Mouse (Mus musculus): ENCODE results near the gene Cdh4. TPM values are rescaled to one million over a fixed set of nuclear protein-coding genes. Genes with fewer than 3 reads are reported as not detected.

Gene Cdh4
- polyA plus RNA-seq, 1 experiment from 2014 or later = 3.7 TPM

DNA sequence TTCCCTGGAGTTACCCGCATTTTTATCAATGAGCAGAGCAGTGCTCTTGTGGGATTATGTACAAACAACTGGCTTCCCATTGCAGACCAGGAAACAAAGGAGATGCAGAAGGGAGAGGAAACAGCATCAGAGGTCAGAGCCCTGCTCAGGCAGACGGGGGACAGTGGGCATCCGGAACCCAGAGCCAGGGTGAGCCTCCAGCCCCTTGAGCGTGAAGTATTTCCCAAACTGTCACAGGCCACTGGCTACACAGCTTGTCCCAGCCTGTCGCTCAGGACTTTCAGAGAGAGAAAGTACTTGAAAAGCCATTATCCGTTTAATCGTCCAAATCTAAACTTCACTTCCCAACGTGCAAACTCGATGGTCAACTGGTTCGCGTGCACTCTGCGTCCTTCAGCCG, 142.4 kb downstream of the Cdh4 start:
- WGBS = 52% methylated on average over 13 of the region's 13 CpGs
- no peak overlapping the region for H3K4me3 ChIP-seq (ENCODE audit: low read depth, low read length)
- H3K9me3 ChIP-seq (replicated peaks; ENCODE audit: control insufficient read depth, low read length) = no peaks in the 10 kb centered on the region
- no peaks in the 10 kb centered on the region for H3K36me3 ChIP-seq (replicated peaks; ENCODE audit: control insufficient read depth, insufficient read depth, low read depth, low read length)
- no peak overlapping the region for H3K9ac ChIP-seq (replicated peaks; ENCODE audit: low read length)
- H3K4me2 ChIP-seq (ENCODE audit: low read depth, low read length) = no peak overlapping the region
- no peaks in the 10 kb centered on the region for H3K27me3 ChIP-seq (ENCODE audit: control insufficient read depth, insufficient read depth, low read length)
- no peak overlapping the region for H3K27ac ChIP-seq (replicated peaks; ENCODE audit: low read depth, low read length)
- ATAC-seq (replicated peaks; ENCODE audit: insufficient number of reproducible peaks, low FRiP score, low TSS enrichment, low read depth) (no peak), DNase-seq (ENCODE audit: low spot score) (no peak)
- H3K4me1 ChIP-seq (ENCODE audit: control insufficient read depth, insufficient read depth, low read length) = no peaks in the 10 kb centered on the region

DNA sequence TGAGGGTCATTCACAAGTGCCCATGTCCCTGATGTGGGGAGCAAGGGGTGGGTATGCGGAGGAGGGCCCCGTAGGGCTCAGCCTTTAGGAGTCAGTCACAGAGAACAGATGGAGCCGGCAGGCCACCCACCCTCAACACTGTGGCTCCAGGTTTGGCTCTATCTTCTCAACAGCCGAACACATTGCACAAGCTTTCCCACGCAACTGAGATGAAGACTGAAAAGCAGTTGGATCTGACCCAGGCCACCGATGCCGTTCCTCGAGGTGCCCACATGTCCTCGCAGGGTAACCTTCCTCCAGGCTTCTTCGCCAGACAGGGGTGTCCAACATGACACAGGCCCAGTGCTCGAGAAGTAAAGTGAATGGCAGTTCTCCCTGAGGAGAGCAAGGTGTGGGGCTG, 144.2 kb downstream of the Cdh4 start:
- H3K9me3 ChIP-seq (replicated peaks; ENCODE audit: control insufficient read depth, low read length) = no peaks in the 10 kb centered on the region
- ATAC-seq (replicated peaks; ENCODE audit: insufficient number of reproducible peaks, low FRiP score, low TSS enrichment, low read depth) (no peak), DNase-seq (ENCODE audit: low spot score) (no peak)
- H3K27me3 ChIP-seq (ENCODE audit: control insufficient read depth, insufficient read depth, low read length) = no peaks in the 10 kb centered on the region
- no peaks in the 10 kb centered on the region for H3K4me1 ChIP-seq (ENCODE audit: control insufficient read depth, insufficient read depth, low read length)
- no peak overlapping the region for H3K4me3 ChIP-seq (ENCODE audit: low read depth, low read length)
- no peak overlapping the region for H3K4me2 ChIP-seq (ENCODE audit: low read depth, low read length)
- WGBS = 87% methylated on average over 11 of the region's 11 CpGs
- H3K9ac ChIP-seq (replicated peaks; ENCODE audit: low read length) = no peak overlapping the region
- no peaks in the 10 kb centered on the region for H3K36me3 ChIP-seq (replicated peaks; ENCODE audit: control insufficient read depth, insufficient read depth, low read depth, low read length)
- no peak overlapping the region for H3K27ac ChIP-seq (replicated peaks; ENCODE audit: low read depth, low read length)

DNA sequence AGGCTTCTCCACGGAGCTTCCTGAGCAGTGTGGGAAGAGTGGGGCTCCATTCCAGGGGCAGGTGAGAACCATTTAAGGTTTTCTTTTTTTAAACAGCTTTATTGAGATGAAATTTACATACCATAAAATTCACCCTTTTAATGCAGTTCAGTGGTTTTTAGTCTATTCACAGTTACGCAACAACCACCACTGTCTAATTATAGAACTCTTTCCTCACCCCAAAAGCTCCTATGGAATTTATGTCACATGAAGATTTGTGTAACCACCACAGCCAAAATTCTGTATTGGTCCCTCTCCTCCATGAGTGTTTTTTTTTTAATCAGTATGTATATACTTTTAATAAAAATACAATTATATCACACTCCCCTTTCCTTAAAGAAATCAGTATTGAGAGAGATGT, 144.8 kb downstream of the Cdh4 start:
- no peaks in the 10 kb centered on the region for H3K27me3 ChIP-seq (ENCODE audit: control insufficient read depth, insufficient read depth, low read length)
- no peaks in the 10 kb centered on the region for H3K9me3 ChIP-seq (replicated peaks; ENCODE audit: control insufficient read depth, low read length)
- ATAC-seq (replicated peaks; ENCODE audit: insufficient number of reproducible peaks, low FRiP score, low TSS enrichment, low read depth) = no peak
- H3K4me3 ChIP-seq (ENCODE audit: low read depth, low read length) = no peak overlapping the region
- H3K4me1 ChIP-seq (ENCODE audit: control insufficient read depth, insufficient read depth, low read length) = no peaks in the 10 kb centered on the region
- H3K4me2 ChIP-seq (ENCODE audit: low read depth, low read length) = no peak overlapping the region
- DNase-seq (ENCODE audit: low spot score) = no peak
- no peaks in the 10 kb centered on the region for H3K36me3 ChIP-seq (replicated peaks; ENCODE audit: control insufficient read depth, insufficient read depth, low read depth, low read length)
- WGBS = 85% methylated on average over 2 of the region's 2 CpGs
- H3K27ac ChIP-seq (replicated peaks; ENCODE audit: low read depth, low read length) = no peak overlapping the region
- H3K9ac ChIP-seq (replicated peaks; ENCODE audit: low read length) = no peak overlapping the region

DNA sequence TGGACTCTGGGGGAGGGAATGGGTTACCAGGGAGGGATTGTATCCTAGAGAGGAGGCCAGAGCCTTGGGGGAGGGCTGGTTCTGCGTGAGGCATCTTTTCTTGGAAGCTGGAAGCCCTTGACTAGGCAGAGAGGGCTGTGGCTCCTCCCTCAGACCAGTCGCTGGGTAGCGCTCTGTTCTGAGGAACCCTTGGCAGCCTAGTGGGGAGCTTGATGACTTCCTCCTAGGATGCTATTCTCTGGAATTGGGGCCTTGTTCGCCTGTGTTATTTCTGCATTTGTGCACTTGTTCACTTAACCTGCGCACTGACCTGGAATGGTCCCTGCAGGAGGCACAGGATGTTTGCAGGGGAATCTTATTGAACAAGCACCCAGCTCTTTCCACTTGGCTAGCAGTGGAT, 149.4 kb downstream of the Cdh4 start:
- H3K4me1 ChIP-seq (ENCODE audit: control insufficient read depth, insufficient read depth, low read length) = no peaks in the 10 kb centered on the region
- WGBS = 60% methylated on average over 5 of the region's 5 CpGs
- no peak overlapping the region for H3K27ac ChIP-seq (replicated peaks; ENCODE audit: low read depth, low read length)
- no peaks in the 10 kb centered on the region for H3K36me3 ChIP-seq (replicated peaks; ENCODE audit: control insufficient read depth, insufficient read depth, low read depth, low read length)
- DNase-seq (ENCODE audit: low spot score) = no peak
- H3K27me3 ChIP-seq (ENCODE audit: control insufficient read depth, insufficient read depth, low read length) = no peaks in the 10 kb centered on the region
- no peak overlapping the region for H3K4me2 ChIP-seq (ENCODE audit: low read depth, low read length)
- H3K9me3 ChIP-seq (replicated peaks; ENCODE audit: control insufficient read depth, low read length) = no peaks in the 10 kb centered on the region
- ATAC-seq (replicated peaks; ENCODE audit: insufficient number of reproducible peaks, low FRiP score, low TSS enrichment, low read depth) = no peak
- H3K4me3 ChIP-seq (ENCODE audit: low read depth, low read length) = no peak overlapping the region
- no peak overlapping the region for H3K9ac ChIP-seq (replicated peaks; ENCODE audit: low read length)

DNA sequence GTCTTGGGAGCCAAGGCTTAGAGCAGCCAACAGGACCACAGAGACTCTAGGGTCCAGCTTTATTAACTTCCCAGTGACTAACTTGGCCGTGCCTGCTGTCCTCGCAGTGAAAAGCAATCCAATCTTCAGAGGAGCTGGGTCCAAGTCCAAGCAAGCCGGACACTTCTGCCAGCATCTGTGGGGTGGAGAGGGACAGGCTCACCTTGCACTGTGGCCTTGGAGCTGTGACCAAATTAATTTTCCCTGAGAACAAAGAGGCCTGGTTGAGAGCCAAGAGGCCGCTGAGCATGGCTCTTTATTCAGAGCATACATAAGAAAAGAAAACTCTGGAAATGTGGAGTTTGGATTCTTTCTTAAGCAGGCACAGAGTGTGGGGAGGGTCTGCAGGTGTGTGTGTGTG, 152.8 kb downstream of the Cdh4 start:
- Histone ChIP-seq H3K4me3 (ENCODE audit: low read depth, low read length) (no peak overlapping the region), H3K36me3 (replicated peaks; ENCODE audit: control insufficient read depth, insufficient read depth, low read depth, low read length) (no peaks in the 10 kb centered on the region), H3K9ac (replicated peaks; ENCODE audit: low read length) (no peak overlapping the region), H3K4me1 (ENCODE audit: control insufficient read depth, insufficient read depth, low read length) (no peaks in the 10 kb centered on the region), H3K27me3 (ENCODE audit: control insufficient read depth, insufficient read depth, low read length) (no peaks in the 10 kb centered on the region), H3K27ac (replicated peaks; ENCODE audit: low read depth, low read length) (no peak overlapping the region), H3K4me2 (ENCODE audit: low read depth, low read length) (no peak overlapping the region), H3K9me3 (replicated peaks; ENCODE audit: control insufficient read depth, low read length) (no peaks in the 10 kb centered on the region)
- WGBS = 88% methylated on average over 4 of the region's 4 CpGs
- no peak for DNase-seq (ENCODE audit: low spot score)
- no peak for ATAC-seq (replicated peaks; ENCODE audit: insufficient number of reproducible peaks, low FRiP score, low TSS enrichment, low read depth)

DNA sequence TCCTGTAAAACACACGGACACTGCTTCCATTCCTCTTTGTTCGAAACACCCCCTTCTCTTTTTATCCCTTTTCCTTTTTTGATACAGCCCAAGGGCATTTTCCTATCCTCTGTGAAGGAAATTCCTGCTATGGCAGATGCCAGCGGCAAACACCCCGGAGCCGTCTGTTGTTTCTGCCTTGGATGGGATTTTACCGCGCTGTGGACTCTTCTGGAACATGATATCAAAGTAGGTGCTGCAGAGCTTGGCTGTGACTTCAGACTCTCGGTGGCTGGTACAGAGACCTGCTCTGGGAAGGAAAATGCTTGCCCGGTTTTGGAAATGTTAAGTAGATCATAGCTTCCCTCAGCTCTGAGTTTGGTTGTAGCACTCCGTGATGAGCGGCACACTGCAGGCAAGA, 156.7 kb downstream of the Cdh4 start:
- Histone ChIP-seq H3K4me1 (ENCODE audit: control insufficient read depth, insufficient read depth, low read length) (no peaks in the 10 kb centered on the region), H3K9ac (replicated peaks; ENCODE audit: low read length) (no peak overlapping the region), H3K36me3 (replicated peaks; ENCODE audit: control insufficient read depth, insufficient read depth, low read depth, low read length) (no peaks in the 10 kb centered on the region), H3K4me2 (ENCODE audit: low read depth, low read length) (no peak overlapping the region), H3K27me3 (ENCODE audit: control insufficient read depth, insufficient read depth, low read length) (no peaks in the 10 kb centered on the region), H3K9me3 (replicated peaks; ENCODE audit: control insufficient read depth, low read length) (no peaks in the 10 kb centered on the region), H3K4me3 (ENCODE audit: low read depth, low read length) (no peak overlapping the region), H3K27ac (replicated peaks; ENCODE audit: low read depth, low read length) (no peak overlapping the region)
- WGBS = 78% methylated on average over 11 of the region's 11 CpGs
- no peak for ATAC-seq (replicated peaks; ENCODE audit: insufficient number of reproducible peaks, low FRiP score, low TSS enrichment, low read depth)
- DNase-seq (ENCODE audit: low spot score) = no peak

DNA sequence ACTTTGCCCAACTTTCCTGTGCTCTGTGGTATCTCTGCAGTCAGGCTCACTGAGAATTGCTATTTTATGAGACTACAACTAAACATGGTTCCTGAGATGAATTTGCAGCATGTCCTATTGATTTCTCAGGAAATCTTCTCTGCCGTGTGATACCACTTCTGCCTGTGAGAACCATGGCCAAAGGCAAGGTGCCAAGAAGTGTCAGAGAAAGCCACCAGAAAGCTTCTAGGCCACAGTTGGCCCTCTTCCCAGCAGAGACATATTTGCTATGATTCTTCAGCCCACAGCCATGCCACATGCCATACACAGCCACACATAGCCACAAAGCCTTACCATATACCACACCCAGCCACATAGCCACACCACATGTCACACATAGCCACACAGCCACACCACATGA, 157.7 kb downstream of the Cdh4 start:
- 100% methylated on average over 1 of the region's 1 CpGs for WGBS
- Histone ChIP-seq H3K9me3 (replicated peaks; ENCODE audit: control insufficient read depth, low read length) (no peaks in the 10 kb centered on the region), H3K4me2 (ENCODE audit: low read depth, low read length) (no peak overlapping the region), H3K27me3 (ENCODE audit: control insufficient read depth, insufficient read depth, low read length) (no peaks in the 10 kb centered on the region), H3K9ac (replicated peaks; ENCODE audit: low read length) (no peak overlapping the region), H3K4me1 (ENCODE audit: control insufficient read depth, insufficient read depth, low read length) (no peaks in the 10 kb centered on the region), H3K4me3 (ENCODE audit: low read depth, low read length) (no peak overlapping the region), H3K36me3 (replicated peaks; ENCODE audit: control insufficient read depth, insufficient read depth, low read depth, low read length) (no peaks in the 10 kb centered on the region), H3K27ac (replicated peaks; ENCODE audit: low read depth, low read length) (no peak overlapping the region)
- ATAC-seq (replicated peaks; ENCODE audit: insufficient number of reproducible peaks, low FRiP score, low TSS enrichment, low read depth) = no peak
- no peak for DNase-seq (ENCODE audit: low spot score)

DNA sequence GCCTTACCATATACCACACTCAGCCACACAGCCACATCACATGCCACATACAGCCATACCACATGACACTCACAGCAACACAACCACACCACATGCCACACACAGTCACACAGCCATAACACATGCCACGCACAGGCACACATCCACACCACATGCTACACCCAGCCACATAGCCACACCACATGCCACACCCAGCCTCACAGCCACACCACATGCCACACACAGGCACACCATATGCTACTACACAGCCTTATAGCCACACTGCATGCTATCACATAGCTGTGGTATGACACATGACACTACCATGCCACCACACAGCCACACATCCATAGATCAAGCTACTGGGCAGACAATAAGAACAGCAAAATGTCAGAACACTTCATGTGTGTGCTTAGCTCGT, 158.1 kb downstream of the Cdh4 start:
- H3K36me3 ChIP-seq (replicated peaks; ENCODE audit: control insufficient read depth, insufficient read depth, low read depth, low read length) = no peaks in the 10 kb centered on the region
- DNase-seq (ENCODE audit: low spot score) = no peak
- no peak overlapping the region for H3K4me2 ChIP-seq (ENCODE audit: low read depth, low read length)
- H3K4me3 ChIP-seq (ENCODE audit: low read depth, low read length) = no peak overlapping the region
- H3K9ac ChIP-seq (replicated peaks; ENCODE audit: low read length) = no peak overlapping the region
- H3K4me1 ChIP-seq (ENCODE audit: control insufficient read depth, insufficient read depth, low read length) = no peaks in the 10 kb centered on the region
- no peaks in the 10 kb centered on the region for H3K27me3 ChIP-seq (ENCODE audit: control insufficient read depth, insufficient read depth, low read length)
- ATAC-seq (replicated peaks; ENCODE audit: insufficient number of reproducible peaks, low FRiP score, low TSS enrichment, low read depth) = 0 out of 2 replicates have a peak, but pooled peaks have one; percentile 54
- WGBS = 85% methylated on average over 2 of the region's 2 CpGs
- no peak overlapping the region for H3K27ac ChIP-seq (replicated peaks; ENCODE audit: low read depth, low read length)
- no peaks in the 10 kb centered on the region for H3K9me3 ChIP-seq (replicated peaks; ENCODE audit: control insufficient read depth, low read length)

Measured in embryonic facial prominence, embryonic 11.5 days (tissue).